Mouse (Mus musculus): ENCODE data around the gene Iqgap2. TPM values are rescaled to one million over a fixed set of nuclear protein-coding genes. Genes with fewer than 3 reads are reported as not detected.
A peak's percentile ranks its signal among the peaks of the same experiment; 100 is the strongest.

The Iqgap2 gene
- total and polyA plus RNA-seq, 3 experiments = 0.27 to 0.32 TPM; not detected in 1

GRCm38 (mm10) chr13:95670534-95670933 lies 221.2 kb downstream of the Iqgap2 start:
- TF ChIP-seq GABPA (IDR thresholded peaks at IDR 0.05; ENCODE audit: low read depth, low read length) = no peak
- TF ChIP-seq ELF1 (IDR thresholded peaks at IDR 0.05; ENCODE audit: low read depth, low read length) = no peak
- TF ChIP-seq EP300 (IDR thresholded peaks at IDR 0.05; ENCODE audit: low read depth in 1 of 2, low read length in 2 of 2) = no peak
- TF ChIP-seq E2F4 (IDR thresholded peaks at IDR 0.05; ENCODE audit: borderline replicate concordance, low read depth, low read length) = no peak
- TF ChIP-seq ZC3H11A (IDR thresholded peaks at IDR 0.05; ENCODE audit: low read depth, low read length) = no peak
- no peak for TF ChIP-seq MYC (IDR thresholded peaks at IDR 0.05; ENCODE audit: low read depth, low read length)
- TF ChIP-seq GATA1 (IDR thresholded peaks at IDR 0.05; ENCODE audit: low read depth, low read length) = no peak
- TF ChIP-seq MYB (IDR thresholded peaks at IDR 0.05; ENCODE audit: low read depth, low read length) = no peak
- no peak for TF ChIP-seq TBP (IDR thresholded peaks at IDR 0.05; ENCODE audit: low read depth, low read length)
- TF ChIP-seq MAFK (IDR thresholded peaks at IDR 0.05; ENCODE audit: borderline replicate concordance, low read depth, low read length) = no peak
- TF ChIP-seq RCOR1 (IDR thresholded peaks at IDR 0.05; ENCODE audit: low read depth, low read length) = no peak
- TF ChIP-seq TCF12 (IDR thresholded peaks at IDR 0.05; ENCODE audit: low read depth, low read length) = no peak
- TF ChIP-seq ZMIZ1 (IDR thresholded peaks at IDR 0.05; ENCODE audit: low read depth, low read length) = no peak
- TF ChIP-seq CHD1 (IDR thresholded peaks at IDR 0.05; ENCODE audit: low read depth, low read length) = no peak
- TF ChIP-seq ZKSCAN1 (IDR thresholded peaks at IDR 0.05; ENCODE audit: low read depth, low read length) = no peak
- TF ChIP-seq JUND (IDR thresholded peaks at IDR 0.05; ENCODE audit: low read depth, low read length) = no peak
- no peak for TF ChIP-seq ZNF384 (IDR thresholded peaks at IDR 0.05; ENCODE audit: low read depth, low read length)
- no peak overlapping the region for H3K9ac ChIP-seq (ENCODE audit: control insufficient read depth, low read depth, low read length, poor library complexity, severe bottlenecking)
- DNase-seq (ENCODE audit: low read depth, low spot score) = no peak
- H3K9me3 ChIP-seq (replicated peaks; ENCODE audit: insufficient read depth, low read length) = no peaks in the 10 kb centered on the region
- H3K4me1 ChIP-seq (ENCODE audit: control insufficient read depth in 1 of 2, insufficient read depth in 2 of 2, low read length in 2 of 2) = peaks cover 4 to 10% of the 10 kb centered on the region in 2 experiments; a peak in 3 of 4 replicates
- H3K27ac ChIP-seq (ENCODE audit: control insufficient read depth, low read depth, low read length) = peak overlapping the region; percentile 96; the same call in 1 of the 2 replicates
- no peak overlapping the region for H3K4me3 ChIP-seq (ENCODE audit: control insufficient read depth in 1 of 2, insufficient read depth in 1 of 2, low read depth in 2 of 2, low read length in 2 of 2)
- H3K79me2 ChIP-seq (ENCODE audit: control insufficient read depth, insufficient read depth, low read length, poor library complexity) = no peaks in the 10 kb centered on the region
- no peaks in the 10 kb centered on the region for H3K27me3 ChIP-seq (ENCODE audit: control insufficient read depth in 1 of 2, insufficient read depth in 2 of 2, low read length in 2 of 2)
- peaks cover 0 to 9% of the 10 kb centered on the region in 2 experiments; a peak in 2 of 4 replicates for H3K36me3 ChIP-seq (ENCODE audit: control insufficient read depth in 1 of 2, insufficient read depth in 2 of 2, low read length in 2 of 2)

DNA sequence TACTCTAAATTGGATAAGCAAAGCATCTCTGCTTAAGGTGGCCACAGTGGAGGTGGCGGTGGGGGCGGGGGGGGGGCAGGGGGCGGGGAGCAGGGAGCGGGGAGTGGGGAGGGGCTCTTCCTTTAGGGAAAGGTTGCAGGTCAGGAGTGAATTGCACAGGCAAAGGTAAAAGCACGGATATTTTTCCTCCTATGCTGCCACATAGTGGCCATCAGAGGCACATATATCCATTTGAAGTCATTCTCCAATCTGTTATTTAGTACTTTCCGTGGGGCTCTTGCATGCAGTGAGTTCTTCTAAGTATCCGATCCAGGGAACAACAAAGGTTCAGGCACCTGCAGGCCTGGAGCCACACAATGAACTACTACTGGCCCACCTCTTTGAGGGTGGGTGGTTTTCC lies 224.5 kb downstream of the Iqgap2 start:
- H3K4me1 ChIP-seq (ENCODE audit: control insufficient read depth in 1 of 2, insufficient read depth in 2 of 2, low read length in 2 of 2) = peaks cover 2 to 10% of the 10 kb centered on the region in 2 experiments; a peak in 3 of 4 replicates
- H3K27ac ChIP-seq (ENCODE audit: control insufficient read depth, low read depth, low read length) = no peak overlapping the region
- no peaks in the 10 kb centered on the region for H3K79me2 ChIP-seq (ENCODE audit: control insufficient read depth, insufficient read depth, low read length, poor library complexity)
- H3K36me3 ChIP-seq (ENCODE audit: control insufficient read depth in 1 of 2, insufficient read depth in 2 of 2, low read length in 2 of 2) = peaks cover 0 to 9% of the 10 kb centered on the region in 2 experiments; a peak in 2 of 4 replicates
- no peak overlapping the region for H3K4me3 ChIP-seq (ENCODE audit: control insufficient read depth in 1 of 2, insufficient read depth in 1 of 2, low read depth in 2 of 2, low read length in 2 of 2)
- peak; percentile 49 for DNase-seq (ENCODE audit: low read depth, low spot score)
- H3K9me3 ChIP-seq (replicated peaks; ENCODE audit: insufficient read depth, low read length) = no peaks in the 10 kb centered on the region
- no peaks in the 10 kb centered on the region for H3K27me3 ChIP-seq (ENCODE audit: control insufficient read depth in 1 of 2, insufficient read depth in 2 of 2, low read length in 2 of 2)
- no peak overlapping the region for H3K9ac ChIP-seq (ENCODE audit: control insufficient read depth, low read depth, low read length, poor library complexity, severe bottlenecking)
- TF ChIP-seq CHD2 (IDR thresholded peaks at IDR 0.05; ENCODE audit: low read length) = no peak
- no peak for TF ChIP-seq RCOR1 (IDR thresholded peaks at IDR 0.05; ENCODE audit: low read depth, low read length)
- TF ChIP-seq ZC3H11A (IDR thresholded peaks at IDR 0.05; ENCODE audit: low read depth, low read length) = peak; percentile 78
- TF ChIP-seq SIN3A (IDR thresholded peaks at IDR 0.05; ENCODE audit: low read length) = no peak
- no peak for TF ChIP-seq USF2 (IDR thresholded peaks at IDR 0.05; ENCODE audit: borderline replicate concordance in 1 of 2, insufficient read depth in 1 of 2, low read depth in 1 of 2, low read length in 2 of 2)
- no peak for TF ChIP-seq MYB (IDR thresholded peaks at IDR 0.05; ENCODE audit: low read depth, low read length)
- no peak for TF ChIP-seq MXI1 (IDR thresholded peaks at IDR 0.05; ENCODE audit: low read depth, low read length)
- TF ChIP-seq UBTF (IDR thresholded peaks at IDR 0.05; ENCODE audit: borderline replicate concordance, insufficient read depth, low read depth, low read length) = no peak
- no peak for TF ChIP-seq ZKSCAN1 (IDR thresholded peaks at IDR 0.05; ENCODE audit: low read depth, low read length)
- no peak for TF ChIP-seq GABPA (IDR thresholded peaks at IDR 0.05; ENCODE audit: low read depth, low read length)
- no peak for TF ChIP-seq POLR2AphosphoS2 (IDR thresholded peaks at IDR 0.05; ENCODE audit: low read length)
- peak in 2 of 3 experiments; percentile 31 to 68; a peak in 3 of 6 replicates for TF ChIP-seq CTCF (IDR thresholded peaks at IDR 0.05 in 2 of 3, conservative IDR thresholded peaks at IDR 0.05 in 1 of 3; ENCODE audit: control insufficient read depth in 1 of 3, insufficient read depth in 1 of 3, low read depth in 2 of 3, low read length in 3 of 3, poor library complexity in 1 of 3, severe bottlenecking in 1 of 3)
- no peak for TF ChIP-seq MAZ (IDR thresholded peaks at IDR 0.05; ENCODE audit: low read depth, low read length)
- TF ChIP-seq TCF12 (IDR thresholded peaks at IDR 0.05; ENCODE audit: low read depth, low read length) = no peak
- TF ChIP-seq MAX (IDR thresholded peaks at IDR 0.05; ENCODE audit: low read length) = no peak
- no peak for TF ChIP-seq JUND (IDR thresholded peaks at IDR 0.05; ENCODE audit: low read depth, low read length)
- TF ChIP-seq RAD21 (IDR thresholded peaks at IDR 0.05; ENCODE audit: low read depth, low read length) = peak; percentile 72
- no peak for TF ChIP-seq CHD1 (IDR thresholded peaks at IDR 0.05; ENCODE audit: low read depth, low read length)
- TF ChIP-seq MEF2A (IDR thresholded peaks at IDR 0.05; ENCODE audit: extremely low read depth, insufficient replicate concordance, low read depth, low read length, poor library complexity, severe bottlenecking) = no peak
- no peak for TF ChIP-seq TAL1 (IDR thresholded peaks at IDR 0.05; ENCODE audit: low read length)
- TF ChIP-seq ZNF384 (IDR thresholded peaks at IDR 0.05; ENCODE audit: low read depth, low read length) = no peak
- TF ChIP-seq POLR2A (IDR thresholded peaks at IDR 0.05; ENCODE audit: control insufficient read depth in 1 of 2, insufficient read depth in 1 of 2, low read depth in 1 of 2, low read length in 2 of 2, poor library complexity in 1 of 2) = no peak
- no peak for TF ChIP-seq TBP (IDR thresholded peaks at IDR 0.05; ENCODE audit: low read depth, low read length)
- no peak for TF ChIP-seq MAFK (IDR thresholded peaks at IDR 0.05; ENCODE audit: borderline replicate concordance, low read depth, low read length)
- TF ChIP-seq E2F4 (IDR thresholded peaks at IDR 0.05; ENCODE audit: borderline replicate concordance, low read depth, low read length) = no peak
